Comparison of ENCODE assay signal across 11 mouse cellular contexts in genomic region chr1:92972854-92973253, GRCm38 (mm10). TPM values are rescaled to one million over a fixed set of nuclear protein-coding genes. Genes with fewer than 3 reads are reported as not detected.
DNase-seq lines count a peak whose midpoint lies in the region; ATAC-seq lines count a peak whose summit lies in the region.
"Had no signal": no experiment of that assay in that cellular context is flagged by ENCODE, and none has a peak within 500 bp of the region (broad histone marks: within the 10 kb centered on the region; RNA-seq: fewer than 3 reads in every experiment).

No protein-coding gene starts in this region.

- no peaks in the 10 kb centered on the region for H3K36me3 ChIP-seq in forebrain, embryonic 13.5 days (ENCODE audit: poor library complexity, severe bottlenecking)
- H3K36me3 ChIP-seq in forebrain, embryonic 15.5 days: no peaks in the 10 kb centered on the region
- H3K36me3 ChIP-seq in midbrain, embryonic 11.5 days (ENCODE audit: control insufficient read depth, insufficient read depth, low read length): no peaks in the 10 kb centered on the region
- no peaks in the 10 kb centered on the region for H3K36me3 ChIP-seq in midbrain, embryonic 13.5 days
- H3K36me3 ChIP-seq: embryonic facial prominence, embryonic 15.5 days; limb, embryonic 15.5 days had no signal

- H3K4me2 ChIP-seq in forebrain, embryonic 13.5 days: no peak overlapping the region
- H3K4me2 ChIP-seq in forebrain, embryonic 15.5 days (replicated peaks): no peak overlapping the region
- no peak overlapping the region for H3K4me2 ChIP-seq in midbrain, embryonic 11.5 days
- H3K4me2 ChIP-seq in midbrain, embryonic 13.5 days (replicated peaks): no peak overlapping the region
- H3K4me2 ChIP-seq: embryonic facial prominence, embryonic 15.5 days; limb, embryonic 15.5 days had no signal

- no peaks in the 10 kb centered on the region for H3K9me3 ChIP-seq in forebrain, embryonic 13.5 days (replicated peaks)
- no peaks in the 10 kb centered on the region for H3K9me3 ChIP-seq in forebrain, embryonic 15.5 days
- H3K9me3 ChIP-seq in midbrain, embryonic 11.5 days (ENCODE audit: control insufficient read depth, low read length): no peaks in the 10 kb centered on the region
- H3K9me3 ChIP-seq in midbrain, embryonic 13.5 days: no peaks in the 10 kb centered on the region
- H3K9me3 ChIP-seq: embryonic facial prominence, embryonic 15.5 days; limb, embryonic 15.5 days had no signal

- H3K27ac ChIP-seq in forebrain, embryonic 13.5 days: no peak overlapping the region
- H3K27ac ChIP-seq in forebrain, embryonic 15.5 days (replicated peaks): no peak overlapping the region
- no peak overlapping the region for H3K27ac ChIP-seq in midbrain, embryonic 11.5 days (ENCODE audit: low read depth, low read length)
- no peak overlapping the region for H3K27ac ChIP-seq in midbrain, embryonic 13.5 days
- H3K27ac ChIP-seq: embryonic facial prominence, embryonic 15.5 days; limb, embryonic 15.5 days had no signal

- DNase-seq in midbrain, embryonic 11.5 days (ENCODE audit: low spot score, missing footprints): peak; percentile 51
- DNase-seq in adrenal gland, postnatal 14 days: peak; percentile 83
- DNase-seq in heart, postnatal 4 days: peak; percentile 68
- peak; percentile 73 to 75 for DNase-seq in monocyte, adult 2 months (ENCODE audit: low read depth in 1 of 2, low spot score in 2 of 2)
- DNase-seq in thymus, adult 18-20 months: no peak

- H3K4me3 ChIP-seq in forebrain, embryonic 13.5 days: no peak overlapping the region
- no peak overlapping the region for H3K4me3 ChIP-seq in forebrain, embryonic 15.5 days
- H3K4me3 ChIP-seq in midbrain, embryonic 11.5 days (ENCODE audit: low read depth, low read length): no peak overlapping the region
- no peak overlapping the region for H3K4me3 ChIP-seq in midbrain, embryonic 13.5 days (replicated peaks)
- H3K4me3 ChIP-seq: embryonic facial prominence, embryonic 15.5 days; limb, embryonic 15.5 days had no signal

- 0 out of 2 replicates have a peak overlapping the region, but pooled peaks have one; percentile 21 for H3K9ac ChIP-seq in forebrain, embryonic 13.5 days
- no peak overlapping the region for H3K9ac ChIP-seq in forebrain, embryonic 15.5 days (replicated peaks)
- no peak overlapping the region for H3K9ac ChIP-seq in midbrain, embryonic 11.5 days (ENCODE audit: low read length)
- no peak overlapping the region for H3K9ac ChIP-seq in midbrain, embryonic 13.5 days (replicated peaks)
- H3K9ac ChIP-seq: embryonic facial prominence, embryonic 15.5 days; limb, embryonic 15.5 days had no signal

- H3K4me1 ChIP-seq in forebrain, embryonic 13.5 days: peaks cover 6% of the 10 kb centered on the region; the same call in 1 of the 2 replicates
- no peaks in the 10 kb centered on the region for H3K4me1 ChIP-seq in forebrain, embryonic 15.5 days
- no peaks in the 10 kb centered on the region for H3K4me1 ChIP-seq in midbrain, embryonic 11.5 days (ENCODE audit: control insufficient read depth, insufficient read depth, low read length)
- H3K4me1 ChIP-seq in midbrain, embryonic 13.5 days (replicated peaks): 0 out of 2 replicates have a peak, but pooled peaks cover 5% of the 10 kb centered on the region
- H3K4me1 ChIP-seq: limb, embryonic 15.5 days had no signal

- H3K27me3 ChIP-seq in forebrain, embryonic 13.5 days: no peaks in the 10 kb centered on the region
- H3K27me3 ChIP-seq in forebrain, embryonic 15.5 days: no peaks in the 10 kb centered on the region
- H3K27me3 ChIP-seq in midbrain, embryonic 11.5 days (ENCODE audit: control insufficient read depth, insufficient read depth, low read length): no peaks in the 10 kb centered on the region
- no peaks in the 10 kb centered on the region for H3K27me3 ChIP-seq in midbrain, embryonic 13.5 days
- H3K27me3 ChIP-seq: CH12.LX; embryonic facial prominence, embryonic 15.5 days; limb, embryonic 15.5 days had no signal

- 68% methylated on average over 1 of the region's 1 CpGs for WGBS in forebrain, embryonic 13.5 days
- WGBS in forebrain, embryonic 15.5 days: 67% methylated on average over 1 of the region's 1 CpGs
- WGBS in midbrain, embryonic 11.5 days: 76% methylated on average over 1 of the region's 1 CpGs
- WGBS in midbrain, embryonic 13.5 days: 58% methylated on average over 1 of the region's 1 CpGs

- no peak for ATAC-seq in forebrain, embryonic 13.5 days
- ATAC-seq in forebrain, embryonic 15.5 days (replicated peaks): no peak
- ATAC-seq in midbrain, embryonic 11.5 days (ENCODE audit: low FRiP score): no peak
- no peak for ATAC-seq in midbrain, embryonic 13.5 days

RNA-seq across cellular contexts. Expression of gene Gpr35, which starts 22.2 kb away (rescaled TPM):
- polyA plus RNA-seq in forebrain, embryonic 13.5 days (2015; fragmentation: Nextera tagmentation; extraction: Ambion mirVana): 0.25 and 0.46 TPM in 2 replicates
- polyA plus RNA-seq in forebrain, embryonic 15.5 days (2015; fragmentation: Nextera tagmentation; extraction: Ambion mirVana): 0.36 and 0.46 TPM in 2 replicates
- 0.32 TPM in 1 of 2 replicates, not detected in the other for polyA plus RNA-seq in midbrain, embryonic 11.5 days (2014; fragmentation: Nextera tagmentation; extraction: Ambion mirVana)
- 0.34 and 0.44 TPM in 2 replicates for polyA plus RNA-seq in midbrain, embryonic 13.5 days (2015; fragmentation: Nextera tagmentation; extraction: Ambion mirVana)
- total RNA-seq in adrenal gland, postnatal 14 days (2021): 1.9 and 3.5 TPM in 2 replicates
- under 1 TPM; 0.38 to 0.59 TPM for total RNA-seq in heart, postnatal 4 days (2021)

RNA-seq across cellular contexts. Expression of gene Aqp12, which starts 33.3 kb away (rescaled TPM):
- not detected in 2 replicates for polyA plus RNA-seq in forebrain, embryonic 13.5 days (2015; fragmentation: Nextera tagmentation; extraction: Ambion mirVana)
- not detected in 2 replicates for polyA plus RNA-seq in forebrain, embryonic 15.5 days (2015; fragmentation: Nextera tagmentation; extraction: Ambion mirVana)
- not detected in 2 replicates for polyA plus RNA-seq in midbrain, embryonic 11.5 days (2014; fragmentation: Nextera tagmentation; extraction: Ambion mirVana)
- not detected in 2 replicates for polyA plus RNA-seq in midbrain, embryonic 13.5 days (2015; fragmentation: Nextera tagmentation; extraction: Ambion mirVana)
- total RNA-seq in adrenal gland, postnatal 14 days (2021): not detected in 2 replicates
- not detected for total RNA-seq in heart, postnatal 4 days (2021)
- total RNA-seq: CH12.LX had no signal
- polyA plus RNA-seq: embryonic facial prominence, embryonic 15.5 days; limb, embryonic 15.5 days had no signal

RNA-seq across cellular contexts. Expression of gene Capn10, which starts 38.7 kb away (rescaled TPM):
- polyA plus RNA-seq in forebrain, embryonic 13.5 days (2015; fragmentation: Nextera tagmentation; extraction: Ambion mirVana): 51.7 and 54.3 TPM in 2 replicates
- polyA plus RNA-seq in forebrain, embryonic 15.5 days (2015; fragmentation: Nextera tagmentation; extraction: Ambion mirVana): 60.9 and 67.5 TPM in 2 replicates
- 34.5 and 40.4 TPM in 2 replicates for polyA plus RNA-seq in midbrain, embryonic 11.5 days (2014; fragmentation: Nextera tagmentation; extraction: Ambion mirVana)
- 62.6 and 63.2 TPM in 2 replicates for polyA plus RNA-seq in midbrain, embryonic 13.5 days (2015; fragmentation: Nextera tagmentation; extraction: Ambion mirVana)
- total RNA-seq in adrenal gland, postnatal 14 days (2021): 16.2 and 18.7 TPM in 2 replicates
- total RNA-seq in heart, postnatal 4 days (2021): 10 to 100 TPM; 10.2 to 14.0 TPM

Comparison
In these comparisons a context has a peak if more than half of its experiments do, and no peak if none do; other contexts are left out.
1. DNase-seq: peak in midbrain, embryonic 11.5 days (single experiment), adrenal gland, postnatal 14 days (single experiment), heart, postnatal 4 days (single experiment) and monocyte, adult 2 months (2 of 2); none in thymus, adult 18-20 months (0 of 2).